Mouse (Mus musculus) CH12.LX (cell line): ENCODE measurements around the gene Fmo3. TPM values are rescaled to one million over a fixed set of nuclear protein-coding genes. Genes with fewer than 3 reads are reported as not detected.

Source experiments
- DNase-seq: peaks from one replicate; pipeline ENCODE4 v3.0.0-alpha.2; 2013; ENCODE audit errors: extremely low read depth
- H3K27ac ChIP-seq: 2 replicates; pipeline ENCODE4 v1.5.1; 2012; ENCODE audit warnings: low read depth, mild to moderate bottlenecking, control low read depth, moderate library complexity; ENCODE audit not compliant: insufficient read depth
- H3K27me3 ChIP-seq: replicated peaks from 2 replicates; pipeline ENCODE3; 2012; ENCODE audit warnings: inconsistent platforms
- H3K36me3 ChIP-seq, 2 experiments: replicated peaks in 1 of 2; 2 replicates each; pipeline versions ENCODE3 to v1.6.1; 2012; ENCODE audit warnings: inconsistent platforms in 1 of 2, low read length in 1 of 2, mild to moderate bottlenecking in 1 of 2, mixed read lengths in 1 of 2, moderate library complexity in 1 of 2; ENCODE audit not compliant: control insufficient read depth in 1 of 2, insufficient read depth in 1 of 2
- H3K4me1 ChIP-seq, 2 experiments: 2 replicates each; pipeline ENCODE4 v1.6.1; 2012; ENCODE audit warnings: inconsistent platforms in 1 of 2, moderate library complexity in 1 of 2; ENCODE audit not compliant: insufficient read depth in 2 of 2, control insufficient read depth in 1 of 2
- H3K4me2 ChIP-seq: 2 replicates; pipeline ENCODE4 v1.6.1; 2012; ENCODE audit warnings: low read depth, mild to moderate bottlenecking, control low read depth; ENCODE audit not compliant: poor library complexity, insufficient read depth, severe bottlenecking
- H3K4me3 ChIP-seq, 3 experiments: fragments of 150-350 bp in 1 of 3; sonication (generic) in 1 of 3; replicated peaks in 1 of 3; 2 replicates each; pipeline versions ENCODE3 to v1.5.1; 2011 to 2012; ENCODE audit warnings: low read depth in 2 of 3, low read length in 2 of 3, mild to moderate bottlenecking in 2 of 3, moderate library complexity in 2 of 3, control low read depth in 1 of 3, improper control_type of control experiment in 1 of 3, inconsistent platforms in 1 of 3, mixed read lengths in 1 of 3; ENCODE audit not compliant: poor library complexity in 1 of 3
- H3K79me2 ChIP-seq: replicated peaks from 2 replicates; pipeline ENCODE4 v1.6.1; 2012; ENCODE audit warnings: mild to moderate bottlenecking, moderate library complexity; ENCODE audit not compliant: control insufficient read depth, poor library complexity, insufficient read depth, severe bottlenecking; ENCODE audit errors: extremely low read depth
- H3K9ac ChIP-seq: 2 replicates; pipeline ENCODE4 v1.6.1; 2012; ENCODE audit warnings: low read depth, mild to moderate bottlenecking, control low read depth, moderate library complexity; ENCODE audit not compliant: insufficient read depth
- H3K9me3 ChIP-seq: replicated peaks from 2 replicates; pipeline ENCODE3; 2012; ENCODE audit warnings: low read length, inconsistent platforms, mixed read lengths
- CHD2 ChIP-seq: IDR thresholded peaks from 2 replicates; pipeline ENCODE4 v1.6.1; 2011; ENCODE audit warnings: low read length, improper control_type of control experiment
- CTCF ChIP-seq, 2 experiments: IDR thresholded peaks in 1 of 2; conservative IDR thresholded peaks in 1 of 2; 2 replicates each; pipeline ENCODE4 v1.5.1; 2011 to 2012; ENCODE audit warnings: low read depth in 2 of 2, low read length in 2 of 2, improper control_type of control experiment in 1 of 2, inconsistent platforms in 1 of 2, mild to moderate bottlenecking in 1 of 2, moderate library complexity in 1 of 2
- ELF1 ChIP-seq: IDR thresholded peaks from 2 replicates; pipeline ENCODE4 v1.6.1; 2014; ENCODE audit warnings: low read depth, mild to moderate bottlenecking, inconsistent platforms, low read length, improper control_type of control experiment
- EP300 ChIP-seq: IDR thresholded peaks from 2 replicates; pipeline ENCODE4 v1.6.1; 2011; ENCODE audit warnings: low read length, improper control_type of control experiment
- ETS1 ChIP-seq: conservative IDR thresholded peaks from 2 replicates; pipeline ENCODE4 v1.6.1; 2012; ENCODE audit warnings: low read depth, mild to moderate bottlenecking, inconsistent platforms, low read length, improper control_type of control experiment, moderate library complexity
- JUND ChIP-seq: conservative IDR thresholded peaks from 2 replicates; pipeline ENCODE4 v1.6.1; 2011; ENCODE audit warnings: low read depth, low read length, improper control_type of control experiment
- MAZ ChIP-seq: IDR thresholded peaks from 2 replicates; pipeline ENCODE4 v1.6.1; 2012; ENCODE audit warnings: low read depth, mild to moderate bottlenecking, inconsistent platforms, low read length, improper control_type of control experiment, moderate library complexity
- MEF2A ChIP-seq: IDR thresholded peaks from 2 replicates; pipeline ENCODE4 v1.6.1; 2014; ENCODE audit warnings: low read depth, mild to moderate bottlenecking, inconsistent platforms, low read length, improper control_type of control experiment, borderline replicate concordance
- MXI1 ChIP-seq: IDR thresholded peaks from 2 replicates; pipeline ENCODE4 v1.6.1; 2011; ENCODE audit warnings: mild to moderate bottlenecking, low read depth, low read length, improper control_type of control experiment
- NRF1 ChIP-seq: IDR thresholded peaks from 2 replicates; pipeline ENCODE4 v1.6.1; 2014; ENCODE audit warnings: low read depth, mild to moderate bottlenecking, inconsistent platforms, low read length, improper control_type of control experiment, moderate library complexity
- PAX5 ChIP-seq: IDR thresholded peaks from 2 replicates; pipeline ENCODE4 v1.6.1; 2012; ENCODE audit warnings: low read length, inconsistent platforms, mixed read lengths
- POLR2A ChIP-seq: IDR thresholded peaks from 2 replicates; pipeline ENCODE4 v1.6.1; 2011; ENCODE audit warnings: low read depth, mild to moderate bottlenecking, improper control_type of control experiment, low read length
- RAD21 ChIP-seq: IDR thresholded peaks from 2 replicates; pipeline ENCODE4 v1.6.1; 2011; ENCODE audit warnings: low read depth, mild to moderate bottlenecking, low read length, improper control_type of control experiment, moderate library complexity
- RCOR1 ChIP-seq: conservative IDR thresholded peaks from 2 replicates; pipeline ENCODE4 v1.6.1; 2012; ENCODE audit warnings: low read depth, mild to moderate bottlenecking, inconsistent platforms, low read length, improper control_type of control experiment
- UBTF ChIP-seq: IDR thresholded peaks from 2 replicates; pipeline ENCODE4 v1.6.1; 2012; ENCODE audit warnings: low read depth, mild to moderate bottlenecking, inconsistent platforms, low read length, improper control_type of control experiment, moderate library complexity
- ZC3H11A ChIP-seq: IDR thresholded peaks from 2 replicates; pipeline ENCODE4 v1.6.1; 2012; ENCODE audit warnings: low read depth, mild to moderate bottlenecking, inconsistent platforms, low read length, improper control_type of control experiment
- ZMIZ1 ChIP-seq: IDR thresholded peaks from 2 replicates; pipeline ENCODE4 v1.6.1; 2012; ENCODE audit warnings: low read depth, mild to moderate bottlenecking, inconsistent platforms, low read length, improper control_type of control experiment
- dilution Hi-C: fragments of 300-500 bp; cut with MboI; formaldehyde crosslinking; loops from 2 replicates; pipeline ENCODE4 v1.14.3; 2020; ENCODE audit warnings: low sequenced_read_pairs; ENCODE audit not compliant: extremely low pct_unique_long_range_greater_than_20kb, extremely low pct_ligation_motif_present
- in situ Hi-C: fragments of 300-500 bp; cut with MboI; formaldehyde crosslinking; loops from 3 replicates; pipeline ENCODE4 v1.14.3; 2019; ENCODE audit warnings: low sequenced_read_pairs, low pct_ligation_motif_present, low pct_unique_long_range_greater_than_20kb, mixed read lengths
- polyA plus RNA-seq: library from polyadenylated mRNA; unstranded; fragments of >175 nt; gene quantifications from 2 replicates; pipeline ENCODE4 v1.2.1, GENCODE M21; 2012; ENCODE audit warnings: low read depth; ENCODE audit not compliant: insufficient read length
- total RNA-seq, 2 experiments: library from RNA; depleted of rRNA; stranded (reverse); fragments of 300-350 nt in 1 of 2; fragments of >200 nt in 1 of 2; gene quantifications; 2 replicates each; pipeline ENCODE4 v1.2.3; 2012 to 2014

Fmo3 gene
- total and polyA plus RNA-seq, 3 experiments: not detected

GRCm38 (mm10) chr1:162914932-162915556 is 69.3 kb downstream of the Fmo3 start:
- Histone ChIP-seq H3K4me3 (no peak overlapping the region), H3K4me2 (no peak overlapping the region), H3K36me3 (no peaks in the 10 kb centered on the region), H3K27me3 (no peaks in the 10 kb centered on the region), H3K79me2 (no peaks in the 10 kb centered on the region), H3K9ac (no peak overlapping the region), H3K27ac (no peak overlapping the region), H3K4me1 (no peaks in the 10 kb centered on the region), H3K9me3 (no peaks in the 10 kb centered on the region)
- no peak for DNase-seq
- in situ Hi-C loops (no loop called here), dilution Hi-C loops (no loop called here)
- TF ChIP-seq MXI1 (no peak), MEF2A (no peak), PAX5 (no peak), ZMIZ1 (no peak), ETS1 (no peak), ELF1 (no peak), NRF1 (no peak), RAD21 (no peak), RCOR1 (no peak), ZC3H11A (no peak)

GRCm38 (mm10) chr1:162912085-162912484 is 72.2 kb downstream of the Fmo3 start:
- no peak overlapping the region for H3K4me3 ChIP-seq
- dilution Hi-C loops: no loop called here

More at GRCm38 (mm10) chr1:162912085-162912484, 72.2 kb downstream of the Fmo3 start:
- Histone ChIP-seq H3K79me2 (no peaks in the 10 kb centered on the region), H3K4me1 (no peaks in the 10 kb centered on the region), H3K27ac (no peak overlapping the region), H3K27me3 (no peaks in the 10 kb centered on the region), H3K9me3 (no peaks in the 10 kb centered on the region), H3K9ac (no peak overlapping the region), H3K36me3 (no peaks in the 10 kb centered on the region), H3K4me2 (no peak overlapping the region)
- in situ Hi-C loops: no loop called here
- no peak for TF ChIP-seq UBTF
- no peak for TF ChIP-seq CTCF (conservative IDR thresholded peaks at IDR 0.05 in 1 of 2, IDR thresholded peaks at IDR 0.05 in 1 of 2; ENCODE audit: low read depth in 2 of 2, low read length in 2 of 2)
- no peak for TF ChIP-seq CHD2
- no peak for TF ChIP-seq MAZ
- TF ChIP-seq JUND: no peak
- TF ChIP-seq EP300: no peak
- TF ChIP-seq POLR2A: no peak
- no peak for DNase-seq

Other genes with a start within 250 kb of the Fmo3 start
- 59.8 and 63.4 TPM in 2 replicates for gene Prrc2c, start 244.0 kb downstream of the Fmo3 start, total RNA-seq (2012; rRNA removed)
- gene Prrc2c, start 244.0 kb downstream of the Fmo3 start, total RNA-seq (2014; rRNA removed): 26.4 and 30.9 TPM in 2 replicates
- gene Prrc2c, start 244.0 kb downstream of the Fmo3 start, polyA plus RNA-seq: 117 and 144 TPM in 2 replicates
- not detected in 2 replicates for gene Fmo4, start 170.6 kb downstream of the Fmo3 start, total RNA-seq (2012; rRNA removed)
- gene Fmo4, start 170.6 kb downstream of the Fmo3 start, total RNA-seq (2014; rRNA removed): not detected in 2 replicates
- not detected in 2 replicates for gene Fmo4, start 170.6 kb downstream of the Fmo3 start, polyA plus RNA-seq
- gene Fmo1, start 117.9 kb downstream of the Fmo3 start, total RNA-seq (2012; rRNA removed): not detected in 2 replicates
- gene Fmo1, start 117.9 kb downstream of the Fmo3 start, total RNA-seq (2014; rRNA removed): not detected in 2 replicates
- not detected in 2 replicates for gene Fmo1, start 117.9 kb downstream of the Fmo3 start, polyA plus RNA-seq
- gene Fmo2, start 85.8 kb downstream of the Fmo3 start, total RNA-seq (2012; rRNA removed): not detected in 2 replicates
- gene Fmo2, start 85.8 kb downstream of the Fmo3 start, total RNA-seq (2014; rRNA removed): not detected in 2 replicates
- not detected in 2 replicates for gene Fmo2, start 85.8 kb downstream of the Fmo3 start, polyA plus RNA-seq
- not detected in 2 replicates for gene Fmo6, start 47.0 kb downstream of the Fmo3 start, total RNA-seq (2012; rRNA removed)
- gene Fmo6, start 47.0 kb downstream of the Fmo3 start, total RNA-seq (2014; rRNA removed): not detected in 2 replicates
- not detected in 2 replicates for gene Fmo6, start 47.0 kb downstream of the Fmo3 start, polyA plus RNA-seq
- not detected in 2 replicates for gene Mroh9, start 101.1 kb upstream of the Fmo3 start, total RNA-seq (2012; rRNA removed)
- gene Mroh9, start 101.1 kb upstream of the Fmo3 start, total RNA-seq (2014; rRNA removed): not detected in 2 replicates
- gene Mroh9, start 101.1 kb upstream of the Fmo3 start, polyA plus RNA-seq: not detected in 2 replicates